Mouse (Mus musculus) brown adipose tissue, adult 24 weeks (tissue): Measurements from ENCODE around the gene Ate1. TPM values are rescaled to one million over a fixed set of nuclear protein-coding genes. Genes with fewer than 3 reads are reported as not detected.
A peak's percentile ranks its signal among the peaks of the same experiment; 100 is the strongest.

Source experiments
- H3K27ac ChIP-seq: fragments of 200-500 bp; replicated peaks from 2 replicates; pipeline ENCODE4 v1.5.1; 2012; ENCODE audit warnings: low read depth, mild to moderate bottlenecking, low read length
- H3K4me1 ChIP-seq: fragments of 200-500 bp; 2 replicates; pipeline ENCODE4 v1.6.1; 2012; ENCODE audit warnings: low read length, mixed read lengths; ENCODE audit not compliant: control insufficient read depth, insufficient read depth, insufficient read length
- H3K4me3 ChIP-seq: fragments of 200-500 bp; 2 replicates; pipeline ENCODE4 v1.5.1; 2012; ENCODE audit warnings: low read depth, mild to moderate bottlenecking, low read length, moderate library complexity; ENCODE audit not compliant: insufficient read depth
- polyA plus RNA-seq: library from polyadenylated mRNA; stranded (reverse); fragments of >200 nt; gene quantifications from 2 replicates; pipeline ENCODE4 v1.2.4, GENCODE M21; 2012; ENCODE audit not compliant: missing spikeins, insufficient read depth, insufficient read length

Gene Ate1
- polyA plus RNA-seq, result 16.0 and 19.5 TPM in 2 replicates

DNA sequence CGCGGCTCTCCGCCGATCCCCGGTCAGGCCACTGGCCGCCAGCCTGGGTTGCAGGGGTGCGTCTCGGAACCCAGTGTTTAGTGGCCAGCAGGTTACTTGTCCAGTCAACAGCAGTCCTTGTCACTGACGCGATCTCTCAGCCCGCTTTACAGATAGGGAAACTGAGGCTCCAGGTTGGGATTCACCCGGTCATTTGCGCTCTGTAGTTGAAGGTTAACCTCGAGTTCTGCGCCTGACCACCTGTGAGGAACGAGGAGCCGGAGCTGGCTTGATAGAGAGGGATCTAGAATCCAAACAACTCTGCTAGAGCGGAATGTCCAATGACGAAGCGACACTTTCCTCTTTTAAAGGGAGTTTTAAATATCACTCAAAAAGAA lies at the start of gene Ate1:
Gene Ate1, minus strand, starts transcription at position 321 of the 377 bp plus-strand sequence.
- H3K4me3 ChIP-seq, result peak within 1 kb of the TSS; percentile 86
- peak within 1 kb of the TSS; percentile 96 for H3K27ac ChIP-seq
- peaks cover 4% of the 10 kb centered on the region; the same call in 1 of the 2 replicates for H3K4me1 ChIP-seq

DNA sequence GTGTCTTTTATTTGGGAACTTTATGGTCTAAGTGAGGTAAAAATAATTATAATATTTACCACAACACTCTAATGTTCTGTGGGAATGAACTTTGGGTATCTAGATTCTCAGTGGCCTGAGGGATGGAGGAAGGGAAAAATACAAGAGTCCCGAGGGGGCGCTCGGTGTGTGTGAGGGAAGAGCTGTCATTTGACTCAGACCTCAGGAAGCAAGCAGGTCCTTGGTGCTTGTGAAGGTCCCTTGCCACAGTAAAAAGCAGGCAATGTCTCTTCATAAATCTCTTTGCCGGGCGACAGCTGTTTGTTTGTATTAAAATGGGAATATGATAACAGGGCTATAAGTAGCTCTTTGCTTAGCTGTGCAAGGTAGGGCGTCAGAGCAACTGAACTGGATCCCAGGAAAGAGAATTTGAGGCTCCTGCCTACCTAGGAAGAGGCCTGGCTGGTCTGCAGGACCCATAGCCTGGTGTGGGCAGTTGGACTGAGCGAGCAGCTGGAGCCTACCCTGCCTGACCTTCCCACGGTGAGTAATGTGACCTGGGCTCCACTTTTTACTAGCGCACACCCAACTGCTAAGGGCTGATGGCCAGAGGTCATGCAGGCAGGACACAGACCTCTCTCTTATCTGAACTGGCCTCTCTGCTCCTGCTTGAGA lies 48.7 kb upstream of the Ate1 start:
- Histone ChIP-seq H3K4me1 (peaks cover 12% of the 10 kb centered on the region), H3K4me3 (no peak overlapping the region), H3K27ac (no peak overlapping the region)

DNA sequence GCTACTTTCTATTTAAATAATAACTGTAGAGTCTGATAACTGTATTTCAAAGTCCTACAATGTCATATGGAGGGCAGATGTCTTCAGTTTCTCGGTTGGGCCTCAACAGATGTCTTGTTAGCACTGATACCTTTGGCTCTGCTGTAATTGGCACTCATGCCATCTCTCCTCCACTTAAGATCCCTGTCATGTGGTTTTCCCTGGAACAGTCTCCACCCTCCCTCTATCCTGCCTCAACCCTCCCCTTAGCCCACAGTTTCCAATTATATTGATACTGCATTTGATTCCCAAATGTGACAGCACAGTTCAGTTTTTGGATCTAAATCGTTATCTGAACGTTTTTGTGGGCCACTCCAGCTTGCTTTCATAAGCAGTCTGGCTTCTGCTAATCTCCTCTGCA lies 44.4 kb upstream of the Ate1 start:
- H3K4me3 ChIP-seq, result no peak overlapping the region
- H3K27ac ChIP-seq, result no peak overlapping the region
- peaks cover 12% of the 10 kb centered on the region for H3K4me1 ChIP-seq

DNA sequence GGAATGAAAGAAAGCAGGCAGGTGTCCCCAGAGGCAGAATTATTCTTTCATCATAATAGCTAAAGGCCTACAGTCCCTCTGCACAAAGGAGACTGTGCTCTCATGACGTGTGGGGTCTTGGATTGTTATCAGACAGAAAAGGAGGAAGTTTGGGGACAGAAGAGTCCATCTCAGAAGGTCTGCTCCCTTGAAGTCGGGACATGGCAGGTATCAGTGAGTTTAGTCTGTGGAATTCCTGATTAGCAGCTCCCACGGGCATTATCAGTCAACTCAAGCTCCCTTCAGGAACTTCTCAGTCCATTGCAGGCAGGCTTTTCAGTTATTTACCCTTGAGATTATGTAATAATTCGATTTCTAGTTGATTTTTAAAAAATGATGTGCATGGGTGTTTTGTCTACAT lies 43.7 kb upstream of the Ate1 start:
- no peak overlapping the region for H3K27ac ChIP-seq
- H3K4me1 ChIP-seq, result peaks cover 7% of the 10 kb centered on the region
- no peak overlapping the region for H3K4me3 ChIP-seq

DNA sequence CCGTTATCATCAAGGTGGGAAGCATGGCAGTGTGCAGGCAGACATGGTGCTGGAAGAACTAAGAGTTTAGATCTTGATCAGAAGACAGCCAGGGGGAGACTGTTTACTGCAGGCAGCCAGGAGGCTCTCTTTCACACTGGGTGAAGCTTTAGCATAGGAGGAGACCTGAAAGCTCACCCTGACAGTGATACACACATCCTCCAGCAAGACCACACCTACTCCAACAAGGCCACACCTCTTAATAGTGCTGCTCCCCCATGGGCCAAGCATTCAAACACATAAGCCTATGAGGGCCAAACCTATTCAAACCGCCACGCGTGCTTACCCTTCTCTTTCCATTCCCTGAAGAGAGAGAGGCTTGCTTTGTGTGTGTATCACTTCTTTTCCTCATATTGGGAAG lies 43.1 kb upstream of the Ate1 start:
- Histone ChIP-seq H3K27ac (no peak overlapping the region), H3K4me3 (no peak overlapping the region), H3K4me1 (peaks cover 6% of the 10 kb centered on the region)

DNA sequence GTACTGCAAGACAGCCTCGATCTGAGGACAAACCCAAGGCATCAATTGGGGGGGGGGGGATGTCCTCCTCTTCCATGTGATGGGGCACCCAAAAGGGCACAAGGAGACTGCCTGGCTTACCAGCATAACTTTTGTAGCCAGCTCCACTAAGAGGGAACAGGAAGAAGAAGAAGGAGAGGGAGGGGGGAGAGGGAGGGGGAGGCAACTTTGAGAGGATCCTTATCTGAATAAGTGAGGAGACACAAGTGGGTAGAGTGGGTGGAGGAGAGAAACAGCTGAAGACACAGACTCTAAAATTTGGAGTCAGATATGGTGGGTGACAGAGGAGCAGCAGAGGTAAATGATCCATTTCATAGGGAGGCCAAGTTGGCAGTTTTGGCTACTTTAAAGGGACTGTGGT lies 40.8 kb upstream of the Ate1 start:
- no peaks in the 10 kb centered on the region for H3K4me1 ChIP-seq
- no peak overlapping the region for H3K4me3 ChIP-seq
- no peak overlapping the region for H3K27ac ChIP-seq

DNA sequence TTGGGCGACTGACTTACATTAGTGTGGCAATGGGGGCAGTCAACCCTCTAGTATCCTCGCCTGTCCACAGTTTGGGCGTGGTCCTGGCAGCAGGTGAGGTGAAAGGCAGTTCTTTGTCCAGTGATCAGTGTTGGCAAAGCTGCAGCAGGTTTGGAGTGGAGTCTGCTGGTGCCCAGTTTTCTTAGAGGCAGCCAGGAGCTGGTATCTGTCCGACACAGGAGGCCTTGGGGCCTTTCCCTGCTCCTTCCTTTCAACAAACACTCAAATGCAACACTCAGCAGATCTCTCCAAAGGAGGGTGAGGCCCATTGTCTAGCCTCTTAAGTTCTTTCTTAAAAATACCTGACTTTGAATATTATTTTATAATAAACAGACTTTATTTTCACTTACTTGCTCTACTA lies 38.4 kb upstream of the Ate1 start:
- no peaks in the 10 kb centered on the region for H3K4me1 ChIP-seq
- no peak overlapping the region for H3K4me3 ChIP-seq
- H3K27ac ChIP-seq, result no peak overlapping the region

DNA sequence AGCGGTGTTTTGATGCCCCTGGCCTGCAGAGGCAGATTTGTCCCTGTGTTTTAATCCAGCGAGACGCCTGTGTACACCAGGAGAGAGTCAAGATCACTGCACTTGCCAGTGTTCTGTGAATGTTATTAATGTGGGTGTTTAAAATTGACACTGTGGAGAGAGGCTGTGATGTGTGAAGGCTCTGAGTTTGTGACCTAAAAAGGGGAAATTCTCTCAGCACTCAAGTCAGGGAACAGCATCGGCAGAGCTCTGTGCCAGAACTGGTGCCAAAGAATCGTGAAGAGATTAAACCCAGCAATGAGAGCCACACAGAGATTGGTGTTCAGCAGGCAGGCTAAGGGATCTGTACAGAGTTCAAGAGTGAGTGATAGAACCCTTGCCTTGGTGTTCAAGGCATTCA lies 35.4 kb upstream of the Ate1 start:
- Histone ChIP-seq H3K4me1 (no peaks in the 10 kb centered on the region), H3K4me3 (no peak overlapping the region), H3K27ac (no peak overlapping the region)

DNA sequence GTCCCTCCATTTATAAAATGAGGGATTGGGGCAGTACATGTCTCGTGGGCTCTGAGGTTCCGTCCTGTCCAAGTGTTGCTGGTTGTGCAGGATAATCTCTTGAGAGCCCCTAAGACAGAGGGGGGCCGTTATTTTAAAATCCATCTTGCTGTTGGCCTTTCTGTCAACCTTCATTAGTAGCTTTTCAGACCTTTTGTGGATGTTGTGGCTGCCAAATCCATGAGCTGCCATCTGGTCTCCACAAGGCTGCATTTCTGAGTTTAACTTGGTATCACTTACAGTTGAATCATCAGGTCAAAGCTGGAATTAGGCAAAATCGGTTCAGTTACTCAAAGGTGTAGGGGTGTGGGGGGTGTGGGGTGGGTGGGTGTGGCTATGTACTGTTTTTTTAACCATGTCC lies 33.2 kb upstream of the Ate1 start:
- Histone ChIP-seq H3K4me1 (no peaks in the 10 kb centered on the region), H3K4me3 (no peak overlapping the region), H3K27ac (no peak overlapping the region)

DNA sequence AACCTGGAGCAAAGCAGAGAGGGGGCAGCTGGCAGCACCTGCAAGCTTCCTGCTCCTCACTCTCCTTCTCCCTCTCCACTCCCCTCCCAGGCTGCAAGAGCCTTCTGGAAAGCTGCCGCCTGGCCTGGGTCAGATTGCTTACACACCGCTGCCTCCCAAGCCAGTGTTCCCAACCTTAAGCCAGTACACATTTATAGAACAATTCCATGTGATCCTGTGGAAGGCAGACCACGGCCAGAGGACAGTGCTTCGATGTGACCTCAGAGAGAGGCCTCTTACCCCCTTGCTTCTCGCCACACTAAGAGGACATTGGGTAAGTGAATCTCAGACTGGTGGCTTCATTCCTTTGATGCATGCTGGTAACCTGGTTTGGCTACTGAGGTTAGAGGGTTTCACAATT lies 32.6 kb upstream of the Ate1 start:
- Histone ChIP-seq H3K4me3 (no peak overlapping the region), H3K4me1 (no peaks in the 10 kb centered on the region), H3K27ac (no peak overlapping the region)

DNA sequence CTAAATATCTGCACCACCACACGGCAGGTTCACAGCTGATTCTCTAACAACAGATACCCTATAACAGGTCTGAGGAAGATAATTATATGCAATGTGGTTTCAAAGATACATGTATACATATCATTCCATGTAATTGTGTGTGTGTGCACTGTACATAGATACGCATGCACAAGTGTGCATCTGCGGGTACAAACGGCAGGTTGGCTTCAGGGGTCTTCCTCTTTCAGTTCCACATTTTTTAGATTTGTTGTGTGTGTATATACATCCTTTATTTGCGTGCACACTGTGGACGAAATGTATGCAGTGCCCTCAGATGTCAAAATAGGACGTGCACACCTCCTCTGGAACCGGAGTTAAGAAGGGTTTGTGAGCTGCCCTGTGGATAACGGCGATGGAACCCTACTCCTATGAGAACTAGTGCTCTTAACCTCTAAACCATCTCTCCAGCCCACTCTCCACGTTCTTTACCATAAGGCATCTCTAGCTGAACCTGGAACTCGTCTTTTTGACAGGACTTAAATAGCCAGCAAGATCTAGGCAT lies 27.5 kb upstream of the Ate1 start:
- Histone ChIP-seq H3K4me3 (no peak overlapping the region), H3K4me1 (no peaks in the 10 kb centered on the region), H3K27ac (no peak overlapping the region)

DNA sequence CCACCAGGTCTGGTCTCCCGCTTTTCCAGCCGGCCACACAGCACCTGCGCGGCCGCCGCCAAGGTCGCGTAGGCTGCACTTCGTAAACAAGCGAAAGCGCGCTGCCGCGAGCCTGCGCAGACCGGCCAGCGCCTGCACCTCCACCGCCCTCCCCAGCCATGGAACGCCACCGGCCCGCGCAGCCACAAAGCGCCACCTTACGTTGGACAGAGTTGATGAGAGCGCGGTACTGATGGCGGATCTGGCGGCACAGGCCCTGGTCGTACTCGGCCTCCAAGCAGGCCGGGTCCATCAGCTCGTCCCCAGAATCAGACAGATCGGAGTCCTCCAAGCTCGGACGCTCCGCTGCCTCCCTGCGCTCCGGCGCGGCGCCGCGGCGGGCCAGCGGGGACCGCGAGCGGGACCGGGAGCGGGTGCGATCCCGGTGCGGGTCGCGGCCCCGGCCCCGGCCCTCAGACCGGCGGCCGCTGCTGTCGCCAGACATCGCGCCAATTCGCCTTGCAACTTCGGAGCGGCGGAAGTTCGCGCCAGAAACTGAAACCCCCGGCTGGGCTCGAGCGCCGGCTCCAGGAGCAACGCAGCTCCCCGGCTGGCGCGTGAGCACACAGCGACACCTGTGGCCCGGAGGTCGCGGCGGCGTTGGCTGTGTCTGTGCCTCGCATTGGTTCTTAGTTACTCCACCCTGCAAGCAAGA lies 26.8 kb upstream of the Ate1 start:
- H3K4me3 ChIP-seq, result peak overlapping the region; percentile 98
- no peaks in the 10 kb centered on the region for H3K4me1 ChIP-seq
- peak overlapping the region; percentile 79 for H3K27ac ChIP-seq

DNA sequence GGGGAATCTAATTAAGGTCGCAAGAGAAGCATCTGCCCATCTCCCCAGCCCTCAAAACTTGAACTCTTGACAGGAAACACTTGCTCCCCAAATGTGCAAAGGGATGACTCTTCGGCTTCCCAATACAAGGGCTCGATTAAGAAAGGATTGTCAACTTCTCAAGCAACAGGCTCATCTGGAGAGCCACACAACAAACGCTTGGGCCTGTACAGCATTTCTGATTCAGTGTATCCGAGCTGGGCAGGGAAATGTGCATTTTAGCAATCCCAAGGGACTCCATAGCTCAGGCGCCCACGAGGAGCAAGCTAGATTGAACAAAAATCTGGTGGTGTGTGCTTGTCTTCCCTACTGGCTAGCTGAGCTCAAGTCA lies 26.2 kb upstream of the Ate1 start:
- Histone ChIP-seq H3K4me3 (peak overlapping the region; percentile 98), H3K4me1 (no peaks in the 10 kb centered on the region), H3K27ac (peak overlapping the region; percentile 79)

DNA sequence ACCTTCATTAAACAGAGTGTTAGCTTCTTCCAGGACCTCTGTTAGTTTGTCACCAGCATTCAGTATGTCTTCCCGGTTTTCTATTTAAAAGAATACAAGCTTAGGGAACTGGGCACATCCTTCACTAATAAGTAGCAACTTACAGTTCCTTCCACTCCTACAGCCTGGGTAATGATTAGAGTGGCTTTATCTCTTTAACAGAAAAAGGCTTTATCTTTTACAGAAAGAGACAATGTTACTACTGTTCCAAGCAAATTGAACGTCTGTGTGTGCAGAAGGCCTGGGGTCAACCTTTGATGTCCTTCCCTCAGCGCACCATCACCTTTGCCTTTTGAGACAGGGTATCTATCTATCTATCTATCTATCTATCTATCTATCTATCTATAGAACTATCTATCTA lies 25.7 kb upstream of the Ate1 start:
- no peaks in the 10 kb centered on the region for H3K4me1 ChIP-seq
- H3K27ac ChIP-seq, result peak overlapping the region; percentile 79
- H3K4me3 ChIP-seq, result peak overlapping the region; percentile 98

DNA sequence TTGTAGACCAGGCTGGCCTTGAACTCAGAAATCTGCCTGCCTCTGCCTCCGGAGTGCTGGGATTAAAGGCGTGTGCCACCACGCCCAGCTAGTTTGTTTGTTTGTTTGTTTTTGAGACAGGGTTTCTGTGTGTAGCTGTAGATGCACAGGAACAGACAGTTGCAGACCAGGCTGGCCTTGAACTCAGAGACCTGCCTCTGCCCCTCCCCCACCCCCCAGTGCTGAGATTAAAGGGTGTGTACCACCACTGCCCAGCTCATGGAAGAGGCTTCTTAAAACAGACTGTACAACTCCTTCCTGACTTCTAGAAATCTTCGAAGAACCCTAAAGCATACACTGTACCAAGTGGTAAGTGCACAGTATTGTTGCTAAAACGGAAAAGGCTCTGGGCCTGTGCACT lies 25.2 kb upstream of the Ate1 start:
- Histone ChIP-seq H3K27ac (no peak overlapping the region), H3K4me3 (no peak overlapping the region), H3K4me1 (no peaks in the 10 kb centered on the region)

DNA sequence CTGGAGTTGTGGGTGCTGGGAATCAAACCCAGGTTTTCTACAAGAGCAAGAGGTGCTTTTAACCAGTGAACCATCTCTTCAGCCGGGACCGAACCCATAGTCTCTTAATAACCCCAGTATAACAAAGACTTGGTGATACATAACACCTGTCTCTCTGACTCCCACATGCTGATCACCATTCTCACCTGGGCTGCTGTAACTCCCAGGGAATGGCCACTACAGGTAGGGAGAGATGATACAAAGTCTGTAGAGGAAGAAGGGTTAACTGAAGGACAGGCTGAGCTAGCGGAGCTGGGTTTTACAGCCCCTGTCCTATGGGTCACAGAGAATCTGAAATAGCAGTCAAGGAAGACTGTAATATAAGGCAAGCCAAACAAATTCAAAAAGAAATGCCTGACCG lies 23.0 kb upstream of the Ate1 start:
- no peak overlapping the region for H3K4me3 ChIP-seq
- H3K4me1 ChIP-seq, result no peaks in the 10 kb centered on the region
- H3K27ac ChIP-seq, result no peak overlapping the region
